Mouse (Mus musculus): Measurements from ENCODE around the gene Mpp6.

The Mpp6 gene

DNA sequence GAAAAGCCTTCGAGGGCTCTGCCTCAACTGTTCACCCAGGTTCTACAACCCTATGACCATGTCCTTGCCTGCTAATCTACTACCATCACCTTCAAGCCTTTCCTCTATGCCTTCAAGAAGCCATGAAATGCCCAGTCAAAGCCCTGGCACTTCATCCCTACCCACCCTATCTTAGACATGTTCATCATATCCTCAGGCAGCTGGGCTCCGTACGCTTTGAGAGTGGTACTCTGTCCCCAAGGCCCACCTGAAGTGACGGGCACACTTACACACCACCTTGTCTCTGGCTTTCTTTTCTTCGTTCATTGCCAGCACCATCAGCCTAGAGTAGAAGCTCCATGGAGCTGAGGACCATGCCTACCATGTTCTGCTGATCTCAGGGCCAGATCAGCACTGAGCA lies 121.2 kb downstream of the Mpp6 start:
- DNase-seq, result no peak

DNA sequence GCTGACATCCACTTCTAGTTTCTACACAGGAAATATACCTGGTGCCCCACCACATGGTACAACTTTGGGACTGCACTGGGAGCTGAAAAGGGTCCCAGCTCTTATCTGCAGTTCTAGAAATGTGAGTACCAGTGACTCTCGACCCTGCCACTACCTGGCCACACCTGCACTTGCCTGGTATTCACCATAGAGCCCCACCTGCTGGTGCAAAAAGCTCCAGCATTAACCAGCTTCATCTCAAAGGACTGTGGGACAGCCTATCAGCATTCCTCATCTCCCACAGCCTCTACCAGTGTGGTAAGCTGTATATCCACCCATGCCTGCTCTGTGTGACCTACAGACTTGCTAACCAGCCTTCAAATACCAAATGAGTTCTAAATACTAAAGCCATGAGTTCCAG lies 122.9 kb downstream of the Mpp6 start:
- DNase-seq, result no peak

DNA sequence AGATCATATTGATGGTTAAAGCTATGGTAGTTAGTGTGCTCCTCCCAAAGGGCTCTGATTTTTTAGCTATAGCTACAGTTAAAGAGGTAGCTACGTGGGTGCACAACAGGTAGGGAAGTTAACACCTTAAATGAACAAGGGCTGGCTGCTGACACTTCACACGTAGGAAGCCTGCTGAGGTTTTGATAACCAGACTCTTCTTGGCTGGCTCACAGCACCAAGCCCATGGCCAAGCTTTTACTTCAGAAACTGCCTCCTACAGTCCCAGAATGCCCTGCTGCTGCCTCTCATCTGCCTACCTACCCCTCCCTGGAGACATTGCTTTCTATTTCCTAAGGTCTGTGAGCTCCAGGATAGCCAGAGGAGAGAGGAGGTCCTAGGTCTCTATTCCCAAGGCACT lies 127.9 kb downstream of the Mpp6 start:
- no peak for DNase-seq

DNA sequence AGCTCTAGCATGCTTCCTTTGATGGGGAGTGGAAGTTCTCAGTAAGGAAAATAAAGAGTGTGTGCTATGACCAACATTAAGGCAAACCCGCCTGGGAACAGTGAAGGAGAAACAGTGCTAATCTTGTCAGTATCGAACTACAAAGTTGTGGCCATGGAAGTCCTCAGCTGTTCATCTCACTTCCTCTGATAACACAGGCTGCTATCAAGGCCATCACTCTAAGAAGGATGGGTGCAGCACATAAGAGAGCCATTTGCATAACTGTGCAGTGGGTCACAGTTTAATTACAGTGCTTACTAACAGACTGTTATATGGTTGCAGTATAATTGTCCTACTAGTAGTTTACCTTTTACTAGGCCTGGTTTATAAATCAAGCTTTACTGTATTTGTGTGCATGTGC lies 129.9 kb downstream of the Mpp6 start:
- DNase-seq, result no peak

DNA sequence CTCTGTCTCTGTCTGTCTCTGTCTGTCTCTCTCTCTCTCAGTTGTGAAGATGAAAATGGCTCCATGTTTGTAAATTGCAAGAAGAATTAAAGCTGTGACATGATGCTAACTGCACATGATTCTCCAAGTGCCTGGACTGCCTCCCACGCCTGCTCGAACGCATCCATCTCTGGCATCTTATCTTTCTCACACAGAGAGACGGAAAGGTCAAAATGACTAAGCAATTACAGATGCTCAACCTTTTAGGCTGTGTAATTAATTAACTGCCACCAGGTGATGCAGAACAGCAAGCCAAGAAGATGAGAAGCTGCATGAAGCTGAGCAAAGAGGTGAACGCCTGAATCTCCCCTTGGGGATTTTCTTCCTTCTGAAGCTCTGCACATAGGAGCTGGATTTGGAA lies 130.4 kb downstream of the Mpp6 start:
- DNase-seq, result no peak

DNA sequence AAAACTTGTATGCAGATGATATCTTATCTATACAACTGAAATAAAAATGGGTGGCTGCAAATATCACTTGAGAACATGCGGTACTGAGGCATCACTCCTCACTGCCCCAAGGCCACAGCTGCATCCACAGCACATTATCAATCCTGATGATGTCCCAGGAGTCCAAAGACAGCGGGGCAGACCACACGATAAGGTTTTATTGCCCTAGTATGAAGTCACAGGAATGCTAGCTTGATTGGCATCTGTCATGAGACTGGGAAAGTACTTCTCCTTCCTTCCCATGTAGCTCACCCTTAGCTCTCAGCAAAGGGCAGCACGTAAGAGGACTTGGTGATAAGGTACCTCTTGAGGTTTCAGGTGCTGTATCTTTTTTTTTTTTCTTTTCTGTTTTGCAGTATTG lies 134.1 kb downstream of the Mpp6 start:
- no peak for DNase-seq

DNA sequence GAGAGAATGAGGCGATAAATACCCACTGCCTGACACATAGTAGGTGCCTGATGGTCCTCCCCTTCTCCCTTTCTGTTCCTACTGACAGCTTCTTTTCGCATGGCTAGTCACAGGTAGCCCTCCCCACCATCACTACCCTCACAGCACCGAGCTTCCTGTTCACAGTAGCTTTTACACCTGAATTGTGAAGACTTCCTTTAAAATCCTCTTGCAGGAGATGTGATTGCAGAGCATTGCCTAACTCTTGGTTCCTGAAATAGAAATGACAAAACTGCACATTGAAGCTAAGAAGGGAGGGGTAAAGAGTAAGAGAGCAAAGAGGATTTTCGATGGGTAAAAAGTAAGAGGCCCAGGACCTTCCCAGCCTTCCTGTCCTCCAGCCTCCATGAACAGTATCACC lies 134.9 kb downstream of the Mpp6 start:
- DNase-seq, result no peak

DNA sequence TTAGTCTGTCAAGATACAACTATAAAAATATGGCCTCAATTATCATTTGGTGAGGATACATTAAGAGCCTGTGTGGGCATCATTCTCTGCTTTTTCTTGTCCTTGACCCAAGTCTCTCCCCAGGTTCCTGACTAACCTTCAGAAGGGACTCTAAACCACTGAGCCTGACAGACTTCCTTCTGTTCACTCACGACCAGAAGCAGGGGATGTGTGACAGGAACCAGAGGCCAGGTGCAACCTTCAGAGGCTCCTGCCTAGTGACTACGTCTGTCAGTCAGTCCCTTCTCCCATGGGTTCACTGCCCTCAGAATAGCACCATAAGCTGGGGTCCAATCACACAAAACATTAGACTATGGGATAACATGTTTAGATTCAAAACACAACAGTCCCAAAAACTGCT lies 137.3 kb downstream of the Mpp6 start:
- no peak for DNase-seq

DNA sequence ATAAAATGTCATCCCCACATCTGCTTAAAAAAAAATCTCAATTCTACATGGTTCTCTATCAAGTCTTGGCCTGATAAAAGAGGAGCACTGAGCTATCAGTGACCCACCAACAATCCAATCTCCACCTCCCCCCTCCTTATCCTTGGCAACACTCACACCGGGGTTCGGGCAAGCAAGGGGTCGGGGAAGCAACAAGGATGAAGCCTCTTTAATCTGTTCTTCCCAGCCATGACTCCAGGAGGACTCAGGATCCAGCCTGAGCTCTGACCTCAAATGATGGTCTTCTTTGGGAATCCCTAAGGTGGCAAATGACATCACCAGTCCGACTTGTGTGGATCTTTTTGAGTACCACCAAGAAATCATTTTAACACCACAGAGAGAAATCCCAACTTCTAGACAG lies 137.8 kb downstream of the Mpp6 start:
- no peak for DNase-seq
